Mouse (Mus musculus): ENCODE results near the gene Gm29666. TPM values are rescaled to one million over a fixed set of nuclear protein-coding genes. Genes with fewer than 3 reads are reported as not detected.

The Gm29666 gene
- polyA plus RNA-seq, 2 experiments = 0.40 to 1.1 TPM

- no peak for DNase-seq (ENCODE audit: low spot score)
- Histone ChIP-seq H3K9me3 (ENCODE audit: control insufficient read depth, low read length) (no peaks in the 10 kb centered on the region), H3K27ac (replicated peaks; ENCODE audit: low read depth, low read length) (no peak overlapping the region), H3K36me3 (ENCODE audit: control insufficient read depth, insufficient read depth, low read length) (peaks cover 99% of the 10 kb centered on the region), H3K4me2 (replicated peaks; ENCODE audit: low read depth, low read length, severe bottlenecking) (no peak overlapping the region), H3K4me1 (ENCODE audit: control insufficient read depth, insufficient read depth, low read length) (no peaks in the 10 kb centered on the region), H3K9ac (ENCODE audit: low read depth, low read length, severe bottlenecking) (no peak overlapping the region), H3K27me3 (ENCODE audit: control insufficient read depth, insufficient read depth, low read length) (no peaks in the 10 kb centered on the region), H3K4me3 (replicated peaks; ENCODE audit: low read length) (no peak overlapping the region)
- no peak for TF ChIP-seq POLR2A (IDR thresholded peaks at IDR 0.05; ENCODE audit: borderline replicate concordance, extremely low read depth, insufficient read depth, insufficient read length)
- WGBS = 65% methylated on average over 5 of the region's 5 CpGs
- no peak for ATAC-seq (ENCODE audit: low FRiP score, low read depth)
These were observed 12.5 kb upstream of the Gm29666 start for GRCm38 (mm10) chr15:84932351-84932750.

- peaks cover 35% of the 10 kb centered on the region for H3K36me3 ChIP-seq (ENCODE audit: control insufficient read depth, insufficient read depth, low read length)
- no peaks in the 10 kb centered on the region for H3K27me3 ChIP-seq (ENCODE audit: control insufficient read depth, insufficient read depth, low read length)
- peak overlapping the region; percentile 80 for H3K4me2 ChIP-seq (replicated peaks; ENCODE audit: low read depth, low read length, severe bottlenecking)
- no peak for TF ChIP-seq POLR2A (IDR thresholded peaks at IDR 0.05; ENCODE audit: borderline replicate concordance, extremely low read depth, insufficient read depth, insufficient read length)
- DNase-seq (ENCODE audit: low spot score) (no peak), ATAC-seq (ENCODE audit: low FRiP score, low read depth) (no peak)
- H3K4me1 ChIP-seq (ENCODE audit: control insufficient read depth, insufficient read depth, low read length) = peaks cover 15% of the 10 kb centered on the region; the same call in 1 of the 2 replicates
- H3K4me3 ChIP-seq (replicated peaks; ENCODE audit: low read length) = no peak overlapping the region
- no peaks in the 10 kb centered on the region for H3K9me3 ChIP-seq (ENCODE audit: control insufficient read depth, low read length)
- H3K27ac ChIP-seq (replicated peaks; ENCODE audit: low read depth, low read length) = no peak overlapping the region
- no peak overlapping the region for H3K9ac ChIP-seq (ENCODE audit: low read depth, low read length, severe bottlenecking)
- 75% methylated on average over 1 of the region's 1 CpGs for WGBS
These were observed 5.7 kb upstream of the Gm29666 start for GRCm38 (mm10) chr15:84925495-84926018.

GRCm38 (mm10) chr15:84924781-84925315 is 5.0 kb upstream of the Gm29666 start:
- no peaks in the 10 kb centered on the region for H3K27me3 ChIP-seq (ENCODE audit: control insufficient read depth, insufficient read depth, low read length)
- DNase-seq (ENCODE audit: low spot score) (peak; percentile 77), ATAC-seq (ENCODE audit: low FRiP score, low read depth) (no peak)
- H3K27ac ChIP-seq (replicated peaks; ENCODE audit: low read depth, low read length) = no peak overlapping the region
- peak overlapping the region; percentile 80 for H3K4me2 ChIP-seq (replicated peaks; ENCODE audit: low read depth, low read length, severe bottlenecking)
- peaks cover 28% of the 10 kb centered on the region for H3K36me3 ChIP-seq (ENCODE audit: control insufficient read depth, insufficient read depth, low read length)
- peaks cover 15% of the 10 kb centered on the region; the same call in 1 of the 2 replicates for H3K4me1 ChIP-seq (ENCODE audit: control insufficient read depth, insufficient read depth, low read length)
- no peak for TF ChIP-seq POLR2A (IDR thresholded peaks at IDR 0.05; ENCODE audit: borderline replicate concordance, extremely low read depth, insufficient read depth, insufficient read length)
- no peaks in the 10 kb centered on the region for H3K9me3 ChIP-seq (ENCODE audit: control insufficient read depth, low read length)
- H3K9ac ChIP-seq (ENCODE audit: low read depth, low read length, severe bottlenecking) = peak overlapping the region; percentile 96; the same call in 1 of the 2 replicates
- peak overlapping the region; percentile 97 for H3K4me3 ChIP-seq (replicated peaks; ENCODE audit: low read length)
- WGBS = 13% methylated on average over 9 of the region's 9 CpGs

GRCm38 (mm10) chr15:84923508-84924181 is 3.8 kb upstream of the Gm29666 start:
- Histone ChIP-seq H3K9ac (ENCODE audit: low read depth, low read length, severe bottlenecking) (peak overlapping the region; percentile 96), H3K9me3 (ENCODE audit: control insufficient read depth, low read length) (no peaks in the 10 kb centered on the region), H3K36me3 (ENCODE audit: control insufficient read depth, insufficient read depth, low read length) (peaks cover 16% of the 10 kb centered on the region), H3K27me3 (ENCODE audit: control insufficient read depth, insufficient read depth, low read length) (no peaks in the 10 kb centered on the region), H3K27ac (replicated peaks; ENCODE audit: low read depth, low read length) (peak overlapping the region; percentile 96), H3K4me3 (replicated peaks; ENCODE audit: low read length) (peak overlapping the region; percentile 97), H3K4me1 (ENCODE audit: control insufficient read depth, insufficient read depth, low read length) (peaks cover 15% of the 10 kb centered on the region; the same call in 1 of the 2 replicates), H3K4me2 (replicated peaks; ENCODE audit: low read depth, low read length, severe bottlenecking) (peak overlapping the region; percentile 80)
- ATAC-seq (ENCODE audit: low FRiP score, low read depth) (peak; percentile 67), DNase-seq (ENCODE audit: low spot score) (peak; percentile 15)
- no peak for TF ChIP-seq POLR2A (IDR thresholded peaks at IDR 0.05; ENCODE audit: borderline replicate concordance, extremely low read depth, insufficient read depth, insufficient read length)
- WGBS = 1% methylated on average over 43 of the region's 68 CpGs

DNA sequence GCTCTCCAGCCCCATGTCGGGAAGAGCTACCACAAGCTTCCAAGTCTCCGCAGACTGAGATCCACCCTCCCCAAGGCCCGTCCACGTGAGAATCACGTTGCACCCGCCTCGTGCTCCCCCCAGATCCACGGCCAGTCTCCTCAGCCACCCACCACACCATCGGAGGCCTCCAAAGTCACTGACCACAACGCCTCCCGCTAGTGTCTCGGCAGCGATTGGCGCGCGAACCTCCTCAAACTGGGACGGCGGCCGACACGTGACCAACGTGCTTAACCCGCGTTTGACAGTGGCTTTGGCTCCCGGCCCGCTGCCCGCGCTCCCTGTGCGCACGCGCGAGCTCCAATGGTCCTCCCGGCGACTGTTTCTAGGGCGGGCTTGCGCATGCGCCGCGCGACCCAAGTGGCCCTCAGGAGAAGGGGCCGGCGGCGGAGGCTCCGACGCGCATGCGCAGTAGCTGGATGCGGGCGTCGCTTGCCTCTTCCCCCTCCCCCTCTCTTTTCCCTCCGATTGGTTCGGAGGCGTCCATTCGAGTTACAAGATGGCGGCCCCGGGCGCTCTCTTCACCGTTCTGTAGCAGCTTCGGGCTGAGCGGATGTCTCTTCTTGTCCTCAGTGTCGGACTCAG is 3.2 kb upstream of the Gm29666 start, which contains the start of gene Nup50:
TSS of gene Nup50 (plus strand) at position 528 of the 624 bp plus-strand sequence.
- peak within 1 kb of the TSS; percentile 80 for H3K4me2 ChIP-seq (replicated peaks; ENCODE audit: low read depth, low read length, severe bottlenecking)
- DNase-seq (ENCODE audit: low spot score) (peak; percentile 99), ATAC-seq (ENCODE audit: low FRiP score, low read depth) (peak; percentile 94)
- TF ChIP-seq POLR2A (IDR thresholded peaks at IDR 0.05; ENCODE audit: borderline replicate concordance, extremely low read depth, insufficient read depth, insufficient read length) = peak; percentile 68; the same call in 1 of the 2 replicates
- H3K4me1 ChIP-seq (ENCODE audit: control insufficient read depth, insufficient read depth, low read length) = peaks cover 15% of the 10 kb centered on the region; the same call in 1 of the 2 replicates
- H3K27ac ChIP-seq (replicated peaks; ENCODE audit: low read depth, low read length) = peak within 1 kb of the TSS; percentile 96
- no peaks in the 10 kb centered on the region for H3K9me3 ChIP-seq (ENCODE audit: control insufficient read depth, low read length)
- peaks cover 10% of the 10 kb centered on the region for H3K36me3 ChIP-seq (ENCODE audit: control insufficient read depth, insufficient read depth, low read length)
- H3K27me3 ChIP-seq (ENCODE audit: control insufficient read depth, insufficient read depth, low read length) = no peaks in the 10 kb centered on the region
- H3K4me3 ChIP-seq (replicated peaks; ENCODE audit: low read length) = peak within 1 kb of the TSS; percentile 97
- WGBS = under 1% methylated on average over 55 of the region's 60 CpGs
- H3K9ac ChIP-seq (ENCODE audit: low read depth, low read length, severe bottlenecking) = peak within 1 kb of the TSS; percentile 96

Measured in limb, embryonic 14.5 days (tissue).